Mouse (Mus musculus) embryo, embryonic 11 days (tissue): Measurements from ENCODE around the gene Edaradd.

Experiments used
- DNase-seq: peaks from one replicate; pipeline ENCODE4 v3.0.0-alpha.2; 2015

The Edaradd gene

DNA sequence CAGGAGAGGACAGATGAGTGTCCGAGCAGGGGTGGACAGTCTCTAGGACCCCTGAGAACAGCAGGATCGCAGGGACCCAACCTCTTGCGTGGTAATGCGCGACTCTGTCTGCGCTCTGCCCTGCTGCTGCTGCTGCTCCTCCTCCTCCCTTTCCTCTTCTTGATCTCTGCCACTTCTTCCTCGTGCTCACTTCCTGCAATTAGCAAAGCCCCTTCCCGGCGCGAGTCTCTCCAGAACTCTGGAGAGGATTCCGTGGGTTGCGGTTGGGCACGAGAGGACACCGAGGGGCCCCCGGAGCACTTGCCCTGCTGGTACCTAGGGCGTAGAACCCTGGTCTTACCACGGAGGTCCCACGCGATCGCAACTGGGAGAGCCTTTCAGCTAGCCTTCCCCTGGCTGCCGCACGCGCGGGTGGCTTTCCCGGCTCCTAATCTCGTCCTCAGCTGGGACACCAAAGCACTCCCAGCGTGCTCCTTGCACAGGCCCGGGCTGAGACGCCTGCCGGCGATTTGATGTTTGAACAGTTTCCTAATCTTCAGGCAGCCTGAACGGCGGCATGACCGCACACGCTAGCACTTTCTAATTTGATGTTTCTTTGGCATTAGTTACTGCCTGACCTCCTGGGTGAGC, at the start of gene Edaradd:
TSS of gene Edaradd (minus strand) at position 484 of the 630 bp plus-strand sequence.
- DNase-seq: peak; percentile 84

DNA sequence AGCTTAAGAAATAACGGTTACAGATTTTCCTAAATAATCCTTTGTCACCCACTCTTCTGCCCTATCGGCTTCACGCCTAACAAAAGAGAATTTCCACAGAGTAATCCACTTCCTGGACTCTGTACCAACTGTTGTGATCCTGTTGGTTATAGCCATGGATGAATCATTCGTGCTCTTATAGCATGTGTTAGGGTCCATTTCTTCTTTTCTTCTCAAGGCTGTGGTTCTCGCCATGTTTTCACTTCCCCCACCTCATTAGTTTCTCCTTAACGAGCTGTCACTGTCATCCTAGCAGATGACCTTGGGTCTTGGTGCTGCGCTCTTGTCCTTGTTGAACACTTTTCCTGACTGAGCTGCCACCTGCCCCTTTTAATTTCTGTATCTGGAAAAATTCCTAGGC, 49.5 kb upstream of the Edaradd start:
- no peak for DNase-seq

DNA sequence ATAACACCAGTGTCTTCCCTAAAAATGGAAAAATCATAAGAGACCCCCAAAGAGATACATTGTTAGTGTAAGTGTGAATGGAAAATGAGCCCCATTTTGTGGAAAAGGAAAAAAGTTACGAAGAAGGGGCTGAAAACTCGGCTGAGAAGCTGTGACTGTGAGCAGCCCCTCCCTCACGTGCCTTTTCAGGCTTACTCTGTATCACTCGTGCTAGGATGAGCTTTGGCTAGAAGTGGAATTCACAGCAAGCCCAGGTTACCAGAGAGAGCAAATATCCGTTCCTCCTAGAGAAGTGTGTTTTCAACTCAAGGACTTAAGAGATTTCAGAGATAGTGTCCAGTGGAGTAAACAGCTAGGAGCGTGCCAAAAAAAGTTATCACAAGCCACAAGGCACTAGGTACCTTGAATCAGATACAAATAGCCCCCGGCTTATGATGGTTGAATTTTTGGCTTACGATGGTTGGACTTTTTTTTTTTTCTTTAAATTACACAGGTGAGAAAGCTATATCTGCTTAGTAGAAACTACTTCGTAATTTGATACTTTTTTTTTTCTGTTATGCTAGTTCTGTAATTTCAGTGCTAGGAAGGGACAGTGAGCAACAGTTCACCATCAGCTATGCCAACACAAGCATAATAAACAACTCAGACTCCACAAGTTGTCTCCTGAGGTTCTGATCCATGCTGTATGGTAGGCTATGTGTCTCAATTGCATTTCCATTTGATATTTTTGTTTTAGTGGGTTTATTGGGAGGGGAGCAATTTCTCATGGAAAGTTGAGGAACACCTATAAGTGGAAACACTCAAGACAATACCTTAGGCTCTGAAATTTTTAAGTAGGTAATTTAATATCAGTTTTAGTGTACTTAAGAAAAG, 48.6 kb upstream of the Edaradd start:
- DNase-seq: no peak

DNA sequence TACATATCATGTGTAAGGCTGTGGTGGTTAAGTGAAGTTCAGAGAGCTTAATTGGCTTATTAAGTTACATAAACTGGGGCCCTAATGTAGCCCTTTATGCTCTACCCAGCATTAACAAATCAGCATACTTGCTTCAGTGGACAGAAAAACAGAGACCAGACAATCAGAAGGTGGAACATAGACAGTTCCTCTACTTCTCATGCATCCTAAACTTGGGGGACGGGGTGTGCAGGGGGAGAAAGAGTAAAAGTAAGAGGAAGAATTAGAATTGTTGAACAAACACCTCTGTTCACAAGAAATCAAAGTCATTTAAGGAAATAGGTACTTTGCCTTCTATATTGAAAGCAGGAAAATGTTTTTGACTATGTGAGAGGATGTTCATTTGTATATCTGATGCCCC, 47.7 kb upstream of the Edaradd start:
- DNase-seq: no peak

DNA sequence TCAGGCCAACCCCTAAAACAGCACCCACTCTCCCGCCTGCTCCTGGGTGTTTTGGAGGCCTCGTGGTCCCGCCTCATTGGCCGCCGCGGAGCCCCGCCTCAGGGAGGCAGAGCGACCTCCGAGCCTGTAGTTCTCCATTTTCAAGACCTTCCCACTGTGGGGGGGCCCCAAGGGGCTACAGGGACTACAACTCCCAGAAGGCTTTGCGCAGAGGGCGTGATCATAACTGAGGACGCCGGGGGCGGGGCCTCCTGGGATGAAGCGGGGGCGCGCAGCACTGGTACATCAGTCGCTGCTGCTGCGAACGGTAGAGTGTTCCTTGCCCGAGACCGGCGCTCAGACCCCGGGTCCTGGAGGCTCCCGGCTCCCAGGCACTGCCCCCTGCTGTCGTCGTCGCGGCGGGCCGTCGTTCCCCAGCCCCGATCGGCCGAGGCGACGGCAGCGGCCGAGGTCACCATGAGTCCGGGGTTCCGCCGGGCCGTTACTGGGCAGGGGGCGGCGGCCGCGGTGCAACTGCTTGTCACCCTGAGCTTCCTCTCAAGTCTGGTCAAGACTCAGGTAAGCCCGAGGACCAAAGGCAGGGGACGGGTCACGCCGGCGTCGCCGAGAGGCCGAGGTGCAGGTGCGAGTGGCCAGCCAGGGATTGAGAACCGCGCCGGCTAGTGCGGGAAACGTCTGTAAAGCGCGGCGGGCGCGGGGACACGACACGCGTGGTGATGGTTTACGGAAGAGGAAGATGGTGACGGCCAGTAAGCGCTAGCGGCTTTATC, 45.6 kb upstream of the Edaradd start, which contains the start of gene Ero1lb:
TSS of gene Ero1lb (plus strand) at position 254 of the 770 bp plus-strand sequence.
- DNase-seq: peak; percentile 99

DNA sequence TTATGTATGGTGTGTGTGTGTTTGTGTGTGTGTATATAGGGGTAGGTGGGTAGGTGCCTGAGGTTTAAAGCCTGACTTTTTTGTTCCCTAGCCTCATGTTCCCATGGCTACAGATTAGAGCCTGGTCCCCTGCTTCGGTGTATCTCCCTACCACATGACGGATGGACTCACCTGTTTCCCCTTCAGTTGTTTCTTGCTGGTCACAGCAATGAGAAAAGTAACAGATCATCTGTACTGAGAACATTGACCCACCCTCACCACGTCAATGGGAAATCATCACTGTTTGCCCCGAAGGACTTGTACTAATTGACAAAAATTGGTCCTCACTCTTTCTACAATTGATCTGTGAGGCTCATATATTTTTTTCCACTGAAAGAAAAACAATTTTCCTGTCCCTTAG, 42.0 kb upstream of the Edaradd start:
- no peak for DNase-seq

DNA sequence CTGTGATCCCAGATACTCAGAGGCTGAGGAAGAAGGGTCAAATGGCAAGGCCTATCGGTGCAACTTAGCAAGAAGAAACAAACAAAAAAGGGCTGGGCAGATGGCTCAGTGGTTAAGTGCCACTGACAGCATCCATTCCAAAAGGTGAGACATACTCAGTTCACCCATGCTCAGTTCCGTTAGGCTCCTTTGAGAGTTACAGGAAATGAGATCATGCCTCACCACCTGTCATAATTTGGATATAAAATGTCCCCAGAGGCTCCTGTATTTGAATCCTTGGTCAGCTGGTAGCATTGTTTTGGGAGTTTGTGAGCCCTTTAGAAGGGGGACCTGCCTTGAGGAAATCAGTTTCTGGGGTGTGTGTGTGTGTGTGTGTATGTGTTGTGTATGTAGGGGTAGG, 41.5 kb upstream of the Edaradd start:
- DNase-seq: no peak

DNA sequence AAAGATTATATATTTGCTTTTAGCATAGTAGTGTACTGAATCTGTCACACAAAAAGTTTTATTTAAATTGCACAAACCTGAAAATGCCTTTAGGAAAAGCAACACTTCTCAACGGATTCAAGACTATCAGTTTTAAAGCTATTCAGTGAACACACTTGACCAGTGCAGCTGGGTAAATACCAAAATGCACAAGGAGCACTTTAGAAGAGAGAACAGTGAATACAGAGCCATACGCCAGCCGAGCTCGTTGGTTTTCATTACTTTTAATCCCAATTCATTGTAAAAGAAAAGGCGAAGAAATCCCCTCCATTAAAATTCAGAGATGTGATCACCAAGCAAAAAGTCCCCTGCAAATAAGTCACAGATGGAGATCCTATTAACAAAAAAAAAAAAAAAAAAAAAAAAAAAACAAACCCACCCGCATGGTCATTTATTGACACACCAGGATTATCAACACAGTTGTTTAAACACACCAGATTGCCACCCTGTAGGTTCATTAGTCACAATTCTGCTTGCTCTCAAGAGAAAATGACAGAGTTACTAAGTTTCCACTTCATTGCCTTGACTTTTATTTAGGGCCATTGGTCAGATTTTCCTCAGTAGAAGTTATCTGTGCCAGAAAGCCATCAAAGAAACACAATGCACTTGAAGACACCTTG, 39.4 kb upstream of the Edaradd start:
- no peak for DNase-seq

DNA sequence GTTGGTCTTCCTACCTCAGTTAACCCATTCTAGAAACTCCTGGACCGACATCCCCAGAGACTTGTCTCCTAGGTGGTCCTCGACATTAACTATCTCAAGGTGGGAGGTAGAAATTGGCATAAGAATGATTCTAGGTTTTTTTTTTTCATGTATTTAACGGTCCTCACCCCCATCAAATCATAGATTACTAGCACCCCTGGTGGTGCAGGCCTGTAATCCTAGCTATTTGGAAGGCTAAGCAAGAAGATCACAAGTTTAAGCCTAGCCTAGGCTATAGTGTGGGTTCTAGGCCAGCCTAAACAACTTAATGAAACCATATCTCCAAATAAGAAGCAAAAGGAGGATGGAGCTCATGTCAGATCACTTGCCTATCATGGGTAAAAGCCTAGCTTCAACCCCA, 38.8 kb upstream of the Edaradd start:
- no peak for DNase-seq

DNA sequence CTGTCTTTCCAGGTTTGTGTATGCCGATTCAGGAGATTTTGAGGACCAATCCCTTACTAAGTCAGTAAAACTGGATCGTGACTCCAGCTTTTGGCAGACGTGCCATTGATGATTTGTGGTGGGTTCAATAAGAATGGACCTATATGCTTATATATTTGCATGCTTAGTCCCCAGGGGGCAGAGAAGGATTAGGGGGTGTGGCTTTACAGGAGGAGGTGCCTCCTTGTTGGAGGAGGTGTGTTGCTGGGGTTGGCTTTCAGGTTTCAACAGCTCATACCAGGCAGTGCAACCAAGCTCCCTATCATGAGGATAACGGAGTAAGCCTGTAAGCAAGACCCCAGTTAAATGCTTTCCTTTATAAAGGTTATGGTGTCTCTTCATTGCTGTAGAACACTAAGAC, 34.0 kb upstream of the Edaradd start:
- no peak for DNase-seq

DNA sequence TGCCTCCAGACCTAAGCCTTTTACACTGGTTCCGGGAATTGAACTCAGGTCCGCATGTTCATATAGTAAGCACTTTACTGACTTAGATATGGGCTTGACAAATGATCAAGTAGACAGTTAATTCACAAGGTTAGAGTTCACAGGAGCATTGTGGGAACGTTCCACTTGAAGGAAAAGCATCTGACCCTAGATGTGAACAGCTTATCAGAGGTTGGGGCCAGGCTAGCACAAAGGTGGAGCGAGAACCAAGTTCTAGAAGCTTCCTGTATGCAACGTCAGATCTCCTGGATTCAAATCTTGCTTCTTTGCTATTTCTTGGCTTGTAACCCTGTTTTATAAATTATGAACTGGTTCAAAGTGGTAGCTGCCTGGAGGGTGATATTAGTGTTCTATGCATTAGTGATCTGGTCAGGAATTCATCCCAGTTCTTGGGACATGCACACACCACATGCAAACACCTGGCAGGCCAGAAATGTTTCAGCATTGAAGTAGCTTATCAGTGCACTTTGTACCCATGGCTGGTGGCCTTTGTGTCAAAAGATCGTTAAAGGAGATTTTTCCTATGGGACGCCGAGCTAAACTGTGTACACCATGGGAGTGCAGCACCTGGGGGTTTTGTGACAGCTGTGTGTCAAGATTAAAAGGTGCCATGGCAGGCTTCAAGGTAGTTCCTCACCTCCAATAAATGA, 23.8 kb upstream of the Edaradd start:
- no peak for DNase-seq

DNA sequence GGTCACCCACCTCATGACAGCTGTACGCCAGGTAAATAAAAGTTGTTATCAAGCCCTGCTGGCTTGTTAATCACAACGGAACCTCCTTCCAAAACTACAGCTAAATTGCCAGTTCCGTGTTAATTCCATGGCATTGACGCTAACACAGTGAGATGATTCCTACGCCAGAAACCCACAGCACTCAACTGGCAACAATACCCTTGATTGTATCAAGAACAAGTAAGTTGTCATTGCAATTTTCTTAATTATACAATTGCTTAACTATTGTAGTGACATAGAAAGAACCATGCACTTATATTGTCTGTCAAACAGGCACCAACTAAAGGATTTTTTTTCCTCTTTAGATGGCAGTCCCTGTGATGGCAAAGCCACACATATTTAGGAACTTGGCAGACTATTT, 23.0 kb upstream of the Edaradd start:
- DNase-seq: no peak

DNA sequence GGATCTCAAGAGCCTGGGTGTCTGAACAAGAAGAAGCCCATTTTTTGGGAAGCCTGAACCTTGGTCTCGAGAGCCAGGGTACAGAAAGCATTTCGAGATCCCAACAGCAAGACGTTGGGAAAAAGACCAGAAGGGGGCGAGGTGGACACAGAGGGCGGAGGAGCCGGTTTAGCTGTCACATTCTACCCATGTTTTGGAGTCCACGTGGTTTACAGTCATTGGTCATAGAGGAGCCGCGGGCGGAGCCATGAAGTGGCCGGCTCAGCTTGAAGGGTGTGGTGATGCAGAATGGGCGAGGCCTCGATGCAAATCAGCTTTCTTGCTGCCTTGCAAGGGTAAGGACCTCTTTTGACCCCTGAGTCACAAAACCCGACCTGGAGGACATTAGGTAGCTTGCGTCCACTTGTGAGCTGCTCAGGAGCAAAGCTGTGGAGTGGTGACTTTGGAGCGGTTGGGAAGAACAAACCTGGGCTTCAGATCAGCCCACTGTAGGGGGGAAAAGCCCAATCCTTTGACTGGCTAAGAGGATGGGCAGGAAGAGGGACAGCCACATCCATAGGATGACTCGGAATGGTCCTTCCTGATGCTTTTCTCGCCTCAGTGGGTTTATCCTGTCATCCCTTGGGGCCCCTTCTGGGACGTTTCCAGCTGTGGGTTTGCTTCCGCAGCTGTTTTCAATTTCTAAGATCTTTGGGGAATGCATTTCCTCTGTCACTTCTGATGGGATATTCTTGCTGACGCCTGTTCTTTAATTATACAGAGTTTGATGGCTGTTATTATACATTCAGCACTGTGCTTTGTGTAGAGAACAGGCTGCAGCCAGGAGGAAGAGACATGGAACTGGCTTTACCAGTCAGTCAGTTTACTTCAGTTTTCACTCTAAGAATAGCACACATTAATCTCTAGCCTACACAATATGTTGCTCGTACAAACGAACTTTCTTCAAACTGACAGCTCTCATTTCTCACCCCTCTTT, 22.1 kb upstream of the Edaradd start:
- peak; percentile 83 for DNase-seq

DNA sequence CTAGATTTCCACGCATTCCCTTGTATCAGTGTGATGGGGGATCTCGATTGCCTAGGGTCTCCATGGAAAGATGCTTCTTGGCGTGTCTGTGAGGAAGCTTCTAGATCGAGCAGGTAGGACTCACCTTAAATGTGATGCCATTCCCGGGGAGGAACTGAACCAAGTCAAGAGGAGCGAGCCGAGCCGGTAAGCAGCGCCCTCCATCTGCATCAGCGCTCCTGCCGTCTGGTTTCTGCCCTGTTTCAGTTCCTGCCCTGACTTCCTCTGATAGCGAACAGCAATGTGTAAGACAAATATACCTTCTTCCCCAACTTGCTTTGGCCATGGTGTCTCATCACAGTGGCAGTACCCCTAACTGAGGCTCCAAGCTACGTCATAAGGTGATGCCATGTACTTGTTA, 19.9 kb upstream of the Edaradd start:
- no peak for DNase-seq

DNA sequence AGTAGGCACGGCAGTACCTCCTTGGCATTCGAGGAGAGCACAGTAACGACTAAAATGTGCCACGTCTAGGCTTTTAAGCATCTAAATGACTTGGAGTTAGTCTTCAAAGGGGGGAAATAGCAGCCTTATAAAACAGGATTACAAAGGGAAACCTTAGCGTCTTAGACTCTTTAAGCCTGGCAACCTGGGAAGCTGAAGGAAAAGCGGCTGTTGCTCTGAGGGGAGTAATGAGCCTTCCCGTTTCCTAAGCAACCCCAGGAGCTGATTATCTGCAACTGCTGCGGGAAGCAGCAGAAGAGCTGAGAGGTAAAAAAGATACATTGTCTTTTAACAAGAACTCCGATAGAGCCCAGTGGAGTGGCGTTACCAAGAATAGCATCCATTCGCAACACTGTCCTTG, 19.5 kb upstream of the Edaradd start:
- no peak for DNase-seq

DNA sequence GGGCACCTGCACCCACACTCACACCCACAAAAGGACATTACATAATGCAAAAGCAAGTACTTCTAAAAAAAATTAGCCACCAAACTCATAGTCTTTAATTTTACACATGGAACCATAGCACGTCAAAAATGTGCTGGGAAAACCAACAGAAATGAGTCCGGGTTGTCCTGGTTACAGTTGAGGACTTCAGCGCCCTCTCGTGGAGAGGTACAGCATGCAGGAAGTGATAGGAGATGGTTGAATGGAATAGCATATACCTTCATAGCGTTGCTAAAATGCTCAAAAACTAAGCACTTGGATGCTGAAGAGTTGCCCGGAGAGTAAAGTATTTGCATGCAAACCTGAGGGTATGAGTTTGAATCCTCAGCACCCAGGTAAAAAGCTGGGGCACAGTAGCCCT, 17.7 kb upstream of the Edaradd start:
- no peak for DNase-seq

DNA sequence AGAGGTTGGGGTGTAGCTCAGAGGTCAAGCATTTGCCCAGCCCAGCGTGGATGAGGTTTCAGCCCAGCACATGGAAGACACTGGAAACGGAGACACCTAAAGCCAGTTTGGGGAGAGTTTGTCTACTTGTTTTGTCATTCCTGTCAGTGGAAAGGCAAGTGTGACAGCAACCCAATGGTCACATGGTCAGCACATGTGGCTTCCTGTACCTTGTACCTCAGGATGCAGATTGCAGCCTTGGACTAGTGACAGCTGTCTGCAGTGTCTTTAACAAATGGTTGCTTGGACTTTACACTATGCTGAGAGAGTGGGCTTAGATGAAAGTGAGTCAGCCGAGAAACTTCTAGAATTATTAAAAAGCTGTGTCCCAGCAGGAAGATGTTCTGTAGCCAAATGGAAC, 14.4 kb upstream of the Edaradd start:
- DNase-seq: no peak

DNA sequence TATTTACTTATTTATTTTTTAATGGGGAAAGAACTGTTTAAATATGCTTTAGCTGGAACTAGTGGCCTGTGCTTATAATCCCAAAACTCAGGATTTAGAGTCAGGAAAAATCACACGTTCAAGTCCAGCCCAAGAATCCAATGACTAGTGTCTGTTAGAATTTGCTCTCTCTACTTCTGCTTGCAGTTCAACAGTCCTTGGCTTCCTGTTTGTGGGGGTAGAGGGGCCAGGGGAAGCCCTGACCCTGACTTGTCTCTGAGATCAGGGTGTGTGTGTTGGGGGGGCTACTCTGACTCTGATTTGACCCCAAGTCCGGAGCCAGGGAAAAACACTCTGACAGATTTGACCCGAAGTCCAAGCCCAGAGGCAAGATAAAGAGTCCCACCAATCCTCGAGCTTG, 5.4 kb upstream of the Edaradd start:
- no peak for DNase-seq

DNA sequence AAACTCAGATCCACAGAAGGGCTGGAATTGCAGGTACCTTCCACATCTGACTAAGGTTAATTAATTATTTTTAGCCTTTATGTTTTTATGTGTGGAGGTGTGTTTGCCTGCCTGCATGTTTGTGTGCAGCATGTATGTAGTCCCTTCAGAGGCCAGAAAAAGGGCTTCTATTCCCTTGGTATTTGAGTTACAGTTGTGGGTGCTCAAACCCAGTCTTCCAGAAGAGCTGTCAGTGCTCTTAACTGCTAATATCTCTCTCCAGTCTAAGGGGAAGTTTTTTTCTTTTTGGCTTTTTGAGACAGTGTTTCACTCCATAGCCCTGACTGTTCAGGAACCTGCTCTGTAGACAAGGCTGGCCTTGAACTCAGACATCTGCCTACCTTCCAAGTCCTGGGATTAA, 2.1 kb upstream of the Edaradd start:
- DNase-seq: no peak

DNA sequence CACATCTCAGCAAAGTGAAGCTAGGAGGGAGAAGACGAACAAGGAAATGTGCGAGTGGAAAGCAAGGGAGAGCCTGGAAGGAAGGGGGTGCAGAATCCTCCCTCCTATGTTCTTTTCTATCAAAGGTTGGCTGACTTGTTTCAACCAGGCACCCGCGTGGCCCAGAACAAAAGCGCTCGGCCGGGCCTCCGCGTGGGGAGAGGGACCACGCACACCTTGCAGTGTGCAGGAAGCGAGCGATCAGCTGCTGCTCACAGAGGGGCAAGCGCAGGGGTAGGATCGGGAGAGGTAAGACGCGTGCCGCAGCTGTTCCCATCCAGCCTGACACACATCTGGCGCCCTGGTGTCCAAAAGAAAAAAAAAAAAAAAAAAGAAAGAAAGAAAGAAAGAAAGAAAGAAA, 867 bp downstream of the Edaradd start:
- DNase-seq: peak; percentile 42
